Comparison of ENCODE assay signal across 26 mouse cellular contexts in the genomic region with DNA sequence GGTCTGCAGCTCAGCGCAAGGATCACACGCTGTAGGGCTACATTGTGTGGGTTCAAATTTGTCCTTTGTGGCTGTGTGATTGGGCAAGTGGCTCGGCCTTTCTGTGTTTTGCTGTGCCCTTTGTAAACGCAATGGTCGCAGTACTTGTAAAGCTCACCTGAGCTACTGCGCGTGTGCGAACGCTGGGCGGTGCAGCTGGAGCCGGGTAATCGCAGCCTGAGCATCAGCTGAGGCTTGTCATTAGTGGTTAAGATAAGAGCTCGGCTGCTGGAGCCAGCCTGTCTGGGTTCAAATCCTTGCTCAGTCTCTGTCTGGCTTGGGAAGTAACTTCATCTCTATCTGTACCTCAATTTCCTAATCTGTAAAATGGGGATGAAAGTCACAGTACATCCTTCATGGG. TPM values are rescaled to one million over a fixed set of nuclear protein-coding genes. Genes with fewer than 3 reads are reported as not detected.
DNase-seq lines count a peak whose midpoint lies in the region; ATAC-seq and TF ChIP-seq lines count a peak whose summit lies in the region.
"Had no signal": no experiment of that assay in that cellular context is flagged by ENCODE, and none has a peak within 500 bp of the region (broad histone marks: within the 10 kb centered on the region; RNA-seq: fewer than 3 reads in every experiment).

No protein-coding gene starts in this region.

- no peak for ATAC-seq in midbrain, embryonic 11.5 days (ENCODE audit: low FRiP score)
- 0 out of 2 replicates have a peak, but pooled peaks have one; percentile 18 for ATAC-seq in stomach, postnatal 0 days (ENCODE audit: low FRiP score, low TSS enrichment)
- ATAC-seq: CD4-positive, CD25-positive, alpha-beta regulatory T cell, adult 4 months; forebrain, embryonic 13.5 days; forebrain, embryonic 16.5 days; intestine, postnatal 0 days had no signal

- no peaks in the 10 kb centered on the region for H3K9me3 ChIP-seq in midbrain, embryonic 11.5 days (ENCODE audit: control insufficient read depth, low read length)
- H3K9me3 ChIP-seq in midbrain, embryonic 10.5 days (replicated peaks) = no peaks in the 10 kb centered on the region
- H3K9me3 ChIP-seq in stomach, postnatal 0 days (ENCODE audit: control insufficient read depth, low read length) = no peaks in the 10 kb centered on the region
- H3K9me3 ChIP-seq: forebrain, embryonic 10.5 days; forebrain, embryonic 13.5 days; G1E; heart, embryonic 12.5 days; heart, embryonic 15.5 days; hindbrain, embryonic 10.5 days; hindbrain, embryonic 13.5 days had no signal

- no peak for TF ChIP-seq EP300 in stomach, postnatal 0 days (optimal IDR thresholded peaks at IDR 0.05)

- peak; percentile 57 for DNase-seq in midbrain, embryonic 11.5 days (ENCODE audit: low spot score, missing footprints)
- DNase-seq in midbrain, embryonic 10.5 days (ENCODE audit: low spot score) = no peak
- peak; percentile 88 for DNase-seq in ES-CJ7 (ENCODE audit: low read depth, low spot score)
- peak; percentile 67 for DNase-seq in R1 (ENCODE audit: low read depth, low spot score)
- DNase-seq in stomach, postnatal 0 days (ENCODE audit: low spot score) = peak; percentile 61
- DNase-seq in kidney, adult 2 months = no peak
- no peak for DNase-seq in gastrocnemius, postnatal 4 days (ENCODE audit: low spot score in 2 of 2)
- DNase-seq: adrenal gland, postnatal 10 days; adrenal gland, postnatal 36 days; cerebellum, adult 18-20 months; cerebellum, adult 9-10 months; cerebellum, postnatal 14 days; gastrocnemius, postnatal 25 days; heart, adult 2 months; heart, postnatal 10 days; heart, postnatal 36 days had no signal

- no peak overlapping the region for H3K4me2 ChIP-seq in midbrain, embryonic 11.5 days
- H3K4me2 ChIP-seq in stomach, postnatal 0 days (replicated peaks; ENCODE audit: low read depth) = no peak overlapping the region
- H3K4me2 ChIP-seq: forebrain, embryonic 13.5 days; heart, embryonic 12.5 days; heart, embryonic 15.5 days; hindbrain, embryonic 13.5 days had no signal

- no peak overlapping the region for H3K27ac ChIP-seq in midbrain, embryonic 11.5 days (ENCODE audit: low read depth, low read length)
- no peak overlapping the region for H3K27ac ChIP-seq in midbrain, embryonic 10.5 days (replicated peaks)
- H3K27ac ChIP-seq in stomach, postnatal 0 days (replicated peaks) = no peak overlapping the region
- H3K27ac ChIP-seq in kidney, adult 2 months (ENCODE audit: insufficient read depth, low read depth, low read length) = no peak overlapping the region
- H3K27ac ChIP-seq: forebrain, embryonic 10.5 days; forebrain, embryonic 13.5 days; heart, adult 2 months; hindbrain, embryonic 10.5 days; hindbrain, embryonic 13.5 days had no signal

- no peaks in the 10 kb centered on the region for H3K36me3 ChIP-seq in midbrain, embryonic 11.5 days (ENCODE audit: control insufficient read depth, insufficient read depth, low read length)
- no peaks in the 10 kb centered on the region for H3K36me3 ChIP-seq in midbrain, embryonic 10.5 days
- H3K36me3 ChIP-seq in stomach, postnatal 0 days (ENCODE audit: control insufficient read depth, insufficient read depth, low read length) = no peaks in the 10 kb centered on the region
- H3K36me3 ChIP-seq in kidney, adult 2 months (ENCODE audit: control insufficient read depth, insufficient read depth, low read length) = no peaks in the 10 kb centered on the region
- H3K36me3 ChIP-seq: forebrain, embryonic 10.5 days; heart, embryonic 12.5 days; heart, embryonic 15.5 days; hindbrain, embryonic 10.5 days; hindbrain, embryonic 13.5 days had no signal

- 84% methylated on average over 13 of the region's 13 CpGs for WGBS in midbrain, embryonic 11.5 days
- 81% methylated on average over 13 of the region's 13 CpGs for WGBS in midbrain, embryonic 10.5 days
- 69% methylated on average over 13 of the region's 13 CpGs for WGBS in stomach, postnatal 0 days
- WGBS in kidney, adult 2 months = 91% methylated on average over 13 of the region's 13 CpGs

- H3K9ac ChIP-seq in midbrain, embryonic 11.5 days (ENCODE audit: low read length) = no peak overlapping the region
- no peak overlapping the region for H3K9ac ChIP-seq in stomach, postnatal 0 days (ENCODE audit: low read length)
- H3K9ac ChIP-seq: forebrain, embryonic 13.5 days; heart, embryonic 12.5 days; heart, embryonic 15.5 days; hindbrain, embryonic 13.5 days had no signal

- H3K27me3 ChIP-seq in midbrain, embryonic 11.5 days (ENCODE audit: control insufficient read depth, insufficient read depth, low read length) = peaks cover 2% of the 10 kb centered on the region; the same call in 1 of the 2 replicates
- H3K27me3 ChIP-seq in midbrain, embryonic 10.5 days (ENCODE audit: low read depth, poor library complexity, severe bottlenecking) = peaks cover 12% of the 10 kb centered on the region; the same call in 1 of the 2 replicates
- no peaks in the 10 kb centered on the region for H3K27me3 ChIP-seq in stomach, postnatal 0 days (ENCODE audit: control insufficient read depth, insufficient read depth, low read length)
- H3K27me3 ChIP-seq in kidney, adult 2 months (replicated peaks; ENCODE audit: control insufficient read depth, insufficient read depth, low read length) = no peaks in the 10 kb centered on the region
- H3K27me3 ChIP-seq: heart, embryonic 12.5 days; heart, embryonic 15.5 days had no signal

- no peak for TF ChIP-seq POLR2A in kidney, adult 2 months (IDR thresholded peaks at IDR 0.05; ENCODE audit: low read depth, low read length)

- no peak overlapping the region for H3K4me3 ChIP-seq in midbrain, embryonic 11.5 days (ENCODE audit: low read depth, low read length)
- H3K4me3 ChIP-seq in midbrain, embryonic 10.5 days = no peak overlapping the region
- no peak overlapping the region for H3K4me3 ChIP-seq in stomach, postnatal 0 days (ENCODE audit: low read depth, low read length)
- H3K4me3 ChIP-seq in kidney, adult 2 months (ENCODE audit: insufficient read depth, low read depth, low read length) = no peak overlapping the region
- H3K4me3 ChIP-seq: forebrain, embryonic 10.5 days; forebrain, embryonic 13.5 days; heart, adult 2 months; heart, embryonic 12.5 days; heart, embryonic 15.5 days; hindbrain, embryonic 10.5 days; hindbrain, embryonic 13.5 days had no signal

- peaks cover 15% of the 10 kb centered on the region for H3K4me1 ChIP-seq in midbrain, embryonic 11.5 days (ENCODE audit: control insufficient read depth, insufficient read depth, low read length)
- H3K4me1 ChIP-seq in midbrain, embryonic 10.5 days = peaks cover 44% of the 10 kb centered on the region
- H3K4me1 ChIP-seq in stomach, postnatal 0 days (replicated peaks; ENCODE audit: control insufficient read depth, insufficient read depth) = peaks cover 7% of the 10 kb centered on the region
- H3K4me1 ChIP-seq in kidney, adult 2 months (ENCODE audit: control insufficient read depth, insufficient read depth, low read length) = peaks cover 7% of the 10 kb centered on the region; the same call in 1 of the 2 replicates

- TF ChIP-seq CTCF in stomach, postnatal 0 days (IDR thresholded peaks at IDR 0.05; ENCODE audit: low read depth) = no peak
- no peak for TF ChIP-seq CTCF in kidney, adult 2 months (conservative IDR thresholded peaks at IDR 0.05; ENCODE audit: insufficient read depth, insufficient read length, low read depth, low read length)

RNA-seq across cellular contexts. Expression of gene Cdkn1a, which starts 16.7 kb away (rescaled TPM):
- 16.1 and 17.4 TPM in 2 replicates for polyA plus RNA-seq in midbrain, embryonic 11.5 days (2014; fragmentation: Nextera tagmentation; extraction: Ambion mirVana)
- polyA plus RNA-seq in midbrain, embryonic 10.5 days (2016; fragmentation: Nextera tagmentation; extraction: Ambion mirVana) = 19.1 and 24.8 TPM in 2 replicates
- polyA plus RNA-seq in stomach, postnatal 0 days (2015; fragmentation: Nextera tagmentation; extraction: Ambion mirVana) = 484 and 502 TPM in 2 replicates
- polyA plus RNA-seq in kidney, adult 2 months (2012; rRNA removed) = 11.6 and 13.7 TPM in 2 replicates
- total RNA-seq in gastrocnemius, postnatal 4 days (2021) = 100 to 1,000 TPM; 138 to 142 TPM

RNA-seq across cellular contexts. Expression of gene Rab44, which starts 39.9 kb away (rescaled TPM):
- polyA plus RNA-seq in midbrain, embryonic 11.5 days (2014; fragmentation: Nextera tagmentation; extraction: Ambion mirVana) = 0.22 and 0.44 TPM in 2 replicates
- polyA plus RNA-seq in midbrain, embryonic 10.5 days (2016; fragmentation: Nextera tagmentation; extraction: Ambion mirVana) = 0.06 and 0.47 TPM in 2 replicates
- 1.4 and 2.2 TPM in 2 replicates for polyA plus RNA-seq in stomach, postnatal 0 days (2015; fragmentation: Nextera tagmentation; extraction: Ambion mirVana)
- polyA plus RNA-seq in kidney, adult 2 months (2012; rRNA removed) = 0.16 and 0.34 TPM in 2 replicates
- total RNA-seq in gastrocnemius, postnatal 4 days (2021) = 1 to 10 TPM; 1.8 to 2.3 TPM
- polyA plus RNA-seq: CD4-positive, CD25-positive, alpha-beta regulatory T cell, adult 4 months; forebrain, embryonic 13.5 days; forebrain, embryonic 16.5 days; hindbrain, embryonic 10.5 days had no signal

RNA-seq across cellular contexts. Expression of gene Srsf3, which starts 41.7 kb away (rescaled TPM):
- polyA plus RNA-seq in midbrain, embryonic 11.5 days (2014; fragmentation: Nextera tagmentation; extraction: Ambion mirVana) = 899 and 948 TPM in 2 replicates
- polyA plus RNA-seq in midbrain, embryonic 10.5 days (2016; fragmentation: Nextera tagmentation; extraction: Ambion mirVana) = 789 and 839 TPM in 2 replicates
- 279 and 305 TPM in 2 replicates for polyA plus RNA-seq in stomach, postnatal 0 days (2015; fragmentation: Nextera tagmentation; extraction: Ambion mirVana)
- 71.0 and 85.2 TPM in 2 replicates for polyA plus RNA-seq in kidney, adult 2 months (2012; rRNA removed)
- 100 to 1,000 TPM; 129 TPM for total RNA-seq in gastrocnemius, postnatal 4 days (2021)

Comparison
In these comparisons a context has a peak if more than half of its experiments do, and no peak if none do; other contexts are left out.
1. DNase-seq: peak in midbrain, embryonic 11.5 days (single experiment), ES-CJ7 (single experiment), R1 (single experiment) and stomach, postnatal 0 days (single experiment); none in midbrain, embryonic 10.5 days (single experiment), kidney, adult 2 months (single experiment) and gastrocnemius, postnatal 4 days (0 of 2).
2. RNA of gene Cdkn1a, which starts 16.7 kb away (polyA plus RNA-seq): 484 to 502 TPM in stomach, postnatal 0 days; 19.1 to 24.8 TPM in midbrain, embryonic 10.5 days, 16.1 to 17.4 TPM in midbrain, embryonic 11.5 days and 11.6 to 13.7 TPM in kidney, adult 2 months; every median in the first group is over 10 times any median in the second.